Mouse (Mus musculus) liver, adult 2 months (tissue): Measurements from ENCODE around the gene Pdia5.
A peak's percentile ranks its signal among the peaks of the same experiment; 100 is the strongest.

Source experiments
- CTCF ChIP-seq: fragments of 200-500 bp; IDR thresholded peaks from 2 replicates; pipeline ENCODE4 v1.5.1; 2011; ENCODE audit warnings: low read depth, low read length, control low read depth
- POLR2A ChIP-seq: fragments of 200-500 bp; IDR thresholded peaks from 2 replicates; pipeline ENCODE4 v1.6.1; 2011; ENCODE audit warnings: low read length, control low read depth; ENCODE audit not compliant: insufficient read depth; ENCODE audit errors: extremely low read depth

GRCm38 (mm10) chr16:35490231-35491070, at the start of gene Pdia5:
- no peak for TF ChIP-seq CTCF
- TF ChIP-seq POLR2A, result peak; percentile 85
